Mouse (Mus musculus) bone marrow macrophage, adult 2 months (primary cell): ENCODE results near the gene Dntt. TPM values are rescaled to one million over a fixed set of nuclear protein-coding genes. Genes with fewer than 3 reads are reported as not detected.

ENCODE experiments used
- H3K27ac ChIP-seq: 2 replicates; pipeline ENCODE4 v1.5.1; 2012; ENCODE audit warnings: low read depth, low read length; ENCODE audit not compliant: insufficient read depth
- H3K4me1 ChIP-seq: 2 replicates; pipeline ENCODE4 v1.6.1; 2012; ENCODE audit warnings: low read length; ENCODE audit not compliant: control insufficient read depth, insufficient read depth
- H3K4me3 ChIP-seq: 2 replicates; pipeline ENCODE4 v1.5.1; 2012; ENCODE audit warnings: mild to moderate bottlenecking, low read length, moderate library complexity; ENCODE audit not compliant: insufficient read depth
- CTCF ChIP-seq: IDR thresholded peaks from 2 replicates; pipeline ENCODE4 v1.5.1; 2012; ENCODE audit warnings: low read depth, mild to moderate bottlenecking, low read length, moderate library complexity
- POLR2A ChIP-seq: IDR thresholded peaks from 2 replicates; pipeline ENCODE4 v1.6.1; 2012; ENCODE audit warnings: mild to moderate bottlenecking, low read depth, low read length, borderline replicate concordance
- polyA plus RNA-seq: library from polyadenylated mRNA; stranded (reverse); fragments of >200 nt; gene quantifications from 2 replicates; pipeline ENCODE4 v1.2.4, GENCODE M21; 2012; ENCODE audit not compliant: missing spikeins, insufficient read depth, insufficient read length

Gene Dntt
- polyA plus RNA-seq, 1 experiment = not detected

- H3K27ac ChIP-seq = no peak overlapping the region
- H3K4me3 ChIP-seq = no peak overlapping the region
- TF ChIP-seq POLR2A (no peak), CTCF (no peak)
- H3K4me1 ChIP-seq = 0 out of 2 replicates have a peak, but pooled peaks cover 8% of the 10 kb centered on the region
Observed at GRCm38 (mm10) chr19:41027601-41028000, 1.5 kb upstream of the Dntt start.

GRCm38 (mm10) chr19:41030161-41030560 lies 1.1 kb downstream of the Dntt start:
- Histone ChIP-seq H3K4me1 (0 out of 2 replicates have a peak, but pooled peaks cover 8% of the 10 kb centered on the region), H3K27ac (no peak overlapping the region), H3K4me3 (no peak overlapping the region)
- TF ChIP-seq CTCF (no peak), POLR2A (no peak)

- peaks cover 13% of the 10 kb centered on the region for H3K4me1 ChIP-seq
- TF ChIP-seq CTCF (no peak), POLR2A (no peak)
- 0 out of 2 replicates have a peak overlapping the region, but pooled peaks have one; percentile 28 for H3K27ac ChIP-seq
- no peak overlapping the region; the same call in 1 of the 2 replicates for H3K4me3 ChIP-seq
Observed at GRCm38 (mm10) chr19:41031009-41031408, 1.9 kb downstream of the Dntt start.

- no peak overlapping the region for H3K27ac ChIP-seq
- H3K4me3 ChIP-seq = no peak overlapping the region
- TF ChIP-seq CTCF = no peak
- TF ChIP-seq POLR2A = no peak
- peaks cover 13% of the 10 kb centered on the region for H3K4me1 ChIP-seq
Observed at GRCm38 (mm10) chr19:41031869-41032268, 2.8 kb downstream of the Dntt start.

- TF ChIP-seq CTCF = no peak
- peaks cover 10% of the 10 kb centered on the region for H3K4me1 ChIP-seq
- H3K27ac ChIP-seq = peak overlapping the region; percentile 13; the same call in 1 of the 2 replicates
- no peak overlapping the region for H3K4me3 ChIP-seq
Observed at GRCm38 (mm10) chr19:41035809-41036551, 6.9 kb downstream of the Dntt start.

GRCm38 (mm10) chr19:41039110-41039509 lies 10.0 kb downstream of the Dntt start:
- TF ChIP-seq POLR2A (no peak), CTCF (no peak)
- H3K27ac ChIP-seq = no peak overlapping the region

GRCm38 (mm10) chr19:41045091-41045770 lies 16.2 kb downstream of the Dntt start:
- Histone ChIP-seq H3K27ac (no peak overlapping the region), H3K4me1 (no peaks in the 10 kb centered on the region), H3K4me3 (no peak overlapping the region)
- TF ChIP-seq CTCF = no peak
- no peak for TF ChIP-seq POLR2A

More at GRCm38 (mm10) chr19:41039110-41039509, 10.0 kb downstream of the Dntt start:
- Histone ChIP-seq H3K4me1 (peaks cover 8% of the 10 kb centered on the region), H3K4me3 (no peak overlapping the region)

GRCm38 (mm10) chr19:41047437-41048186 lies 18.5 kb downstream of the Dntt start:
- H3K27ac ChIP-seq = no peak overlapping the region
- no peak for TF ChIP-seq CTCF
- peaks cover 3% of the 10 kb centered on the region for H3K4me1 ChIP-seq
- no peak overlapping the region for H3K4me3 ChIP-seq

GRCm38 (mm10) chr19:41048187-41048559 lies 19.1 kb downstream of the Dntt start:
- H3K27ac ChIP-seq = no peak overlapping the region
- H3K4me3 ChIP-seq = no peak overlapping the region
- peaks cover 3% of the 10 kb centered on the region for H3K4me1 ChIP-seq
- TF ChIP-seq POLR2A (no peak), CTCF (no peak)

- H3K4me1 ChIP-seq = peaks cover 11% of the 10 kb centered on the region
- H3K4me3 ChIP-seq = no peak overlapping the region
- no peak for TF ChIP-seq POLR2A
- TF ChIP-seq CTCF = no peak
- no peak overlapping the region for H3K27ac ChIP-seq
Observed at GRCm38 (mm10) chr19:41051714-41052113, 22.6 kb downstream of the Dntt start.
